Mouse (Mus musculus) liver, embryonic 14.5 days (tissue): ENCODE measurements at regions not wholly inside any gene's neighbourhood (a gene's known extent, or its start where the extent isn't known, plus 50 kb on each side); places are given as distances from the start of the nearest gene placed in this dataset.

Experiments
- CTCF ChIP-seq: IDR thresholded peaks from 2 replicates; pipeline ENCODE4 v1.5.1; 2016; ENCODE audit warnings: antibody characterized with exemption, low read depth, control low read depth
- EP300 ChIP-seq: IDR thresholded peaks from 2 replicates; pipeline ENCODE4 v1.6.1; 2016; ENCODE audit warnings: antibody characterized with exemption, low read depth

GRCm38 (mm10) chr1:169439621-169440020 lies 91.6 kb downstream of the Nuf2 start:
- TF ChIP-seq CTCF (no peak), EP300 (no peak)
